Mouse (Mus musculus) liver, embryonic 14.5 days (tissue): ENCODE measurements around the gene Mum1. TPM values are rescaled to one million over a fixed set of nuclear protein-coding genes. Genes with fewer than 3 reads are reported as not detected.

Source experiments
- ATAC-seq: fragments of 200-750 bp; cut with Nextera tagmentation; 2 replicates; pipeline ENCODE4 v1.8.0; 2017; ENCODE audit warnings: moderate number of reproducible peaks, mild to moderate bottlenecking, moderate library complexity; ENCODE audit not compliant: insufficient read depth
- DNase-seq, 3 experiments: peaks; one replicate each; pipeline ENCODE4 v3.0.0-alpha.2; 2012 to 2013; ENCODE audit warnings: low read depth in 3 of 3, low spot score in 3 of 3
- H3K27ac ChIP-seq: fragments of 300-500 bp; sonication (generic); 2 replicates; pipeline ENCODE4 v1.5.1; 2014; ENCODE audit warnings: moderate library complexity, mild to moderate bottlenecking, control low read depth, inconsistent platforms
- H3K27me3 ChIP-seq: fragments of 300-500 bp; sonication (generic); 2 replicates; pipeline ENCODE4 v1.6.1; 2014; ENCODE audit warnings: mild to moderate bottlenecking, low read length, moderate library complexity; ENCODE audit not compliant: control insufficient read depth, insufficient read depth
- H3K36me3 ChIP-seq: fragments of 300-500 bp; sonication (generic); replicated peaks from 2 replicates; pipeline ENCODE4 v1.6.1; 2014; ENCODE audit warnings: low read depth; ENCODE audit not compliant: control insufficient read depth, insufficient read depth
- H3K4me1 ChIP-seq, 2 experiments: fragments of 200-500 bp in 1 of 2; fragments of 300-500 bp in 1 of 2; sonication (generic) in 1 of 2; replicated peaks; 2 replicates each; pipeline ENCODE4 v1.6.1; 2012 to 2014; ENCODE audit warnings: antibody characterized with exemption in 1 of 2, inconsistent platforms in 1 of 2, low read length in 1 of 2; ENCODE audit not compliant: control insufficient read depth in 2 of 2, insufficient read depth in 2 of 2
- H3K4me2 ChIP-seq: fragments of 300-500 bp; sonication (generic); 2 replicates; pipeline ENCODE4 v1.6.1; 2014; ENCODE audit warnings: low read depth, mild to moderate bottlenecking, control low read depth, moderate library complexity
- H3K4me3 ChIP-seq, 2 experiments: fragments of 200-500 bp in 1 of 2; fragments of 300-500 bp in 1 of 2; sonication (generic) in 1 of 2; 2 replicates each; pipeline ENCODE4 v1.5.1; 2012 to 2014; ENCODE audit warnings: low read depth in 2 of 2, low read length in 2 of 2, mild to moderate bottlenecking in 2 of 2, control low read depth in 1 of 2, inconsistent platforms in 1 of 2, moderate library complexity in 1 of 2; ENCODE audit not compliant: insufficient read depth in 1 of 2
- H3K9ac ChIP-seq: fragments of 300-500 bp; sonication (generic); replicated peaks from 2 replicates; pipeline ENCODE4 v1.6.1; 2014; ENCODE audit warnings: mild to moderate bottlenecking, control low read depth, moderate library complexity
- H3K9me3 ChIP-seq: fragments of 300-500 bp; sonication (generic); 2 replicates; pipeline ENCODE4 v1.6.1; 2016; ENCODE audit warnings: low read length, mixed read lengths; ENCODE audit not compliant: control insufficient read depth
- CTCF ChIP-seq: IDR thresholded peaks from 2 replicates; pipeline ENCODE4 v1.5.1; 2016; ENCODE audit warnings: antibody characterized with exemption, low read depth, control low read depth
- EP300 ChIP-seq: IDR thresholded peaks from 2 replicates; pipeline ENCODE4 v1.6.1; 2016; ENCODE audit warnings: antibody characterized with exemption, low read depth
- WGBS: fragments of 180-500 bp; shearing (Covaris S2); extraction: QIAGEN DNeasy Blood & Tissue Kit; methylation state at CpG from one replicate; pipeline ENCODE4 v1.1.7; 2014; ENCODE audit not compliant: insufficient replicate concordance; 5-methylcytosine and 5-hydroxymethylcytosine counted together
- microRNA-seq: library from miRNA; unstranded; fragments of <30 nt; microRNA quantifications from one replicate; pipeline ENCODE4, GENCODE M21; 2016
- polyA plus RNA-seq, 2 experiments: library from polyadenylated mRNA; depleted of rRNA in 1 of 2; stranded (reverse) in 1 of 2; unstranded in 1 of 2; fragments of >200 nt; fragmentation: Nextera tagmentation in 1 of 2; extraction: Ambion mirVana in 1 of 2; gene quantifications; 2 replicates each; pipeline versions ENCODE4 v1.2.1 to v1.2.3; 2012 to 2014

The Mum1 gene
- polyA plus RNA-seq, 2 experiments = 13.2 to 18.8 TPM

DNA sequence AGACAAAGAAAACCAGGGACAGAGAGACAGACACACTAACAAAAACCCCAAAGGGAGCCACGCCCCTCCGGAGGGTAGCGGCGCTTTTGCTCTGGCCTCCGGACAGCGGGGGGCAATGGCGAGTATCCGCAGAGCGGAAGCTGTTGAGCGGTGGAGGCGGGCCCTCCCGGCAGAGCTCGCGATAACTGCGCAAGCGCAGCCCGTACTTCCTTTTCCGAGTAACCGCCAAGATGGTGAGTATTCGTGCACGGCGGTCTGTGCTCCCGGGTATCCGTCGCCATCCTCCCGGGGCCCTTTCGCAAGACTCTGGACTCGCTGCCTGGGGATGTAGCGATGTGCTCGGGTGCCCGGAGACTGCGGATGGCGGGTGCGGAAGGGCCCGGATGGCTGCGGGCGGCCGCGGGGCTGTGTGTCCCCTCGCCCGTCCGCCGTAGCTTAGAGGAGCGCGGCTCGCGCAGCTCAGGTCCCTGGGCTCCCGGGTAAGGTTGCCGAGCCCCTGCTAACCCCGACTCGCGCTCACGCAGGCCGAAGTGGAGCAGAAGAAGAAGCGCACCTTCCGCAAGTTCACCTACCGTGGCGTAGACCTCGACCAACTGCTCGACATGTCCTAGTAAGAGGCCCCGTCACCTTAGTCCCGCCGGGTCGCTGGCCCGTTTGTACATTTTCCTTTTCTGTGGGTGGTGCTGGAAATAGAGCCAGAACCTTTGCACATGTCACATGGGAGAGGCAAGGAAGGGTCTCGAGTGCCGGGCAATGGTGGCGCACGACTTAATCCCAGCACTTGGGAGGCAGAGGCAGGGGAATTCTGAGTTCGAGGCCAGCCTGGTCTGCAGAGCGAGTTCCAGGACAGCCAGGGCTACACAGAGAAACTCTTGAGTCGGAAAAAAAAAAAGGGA lies 66.3 kb downstream of the Mum1 start, which contains the start of gene Rps15:
TSS of gene Rps15 (plus strand) at position 203 of the 896 bp plus-strand sequence.
- H3K27me3 ChIP-seq = peaks cover 7% of the 10 kb centered on the region; the same call in 1 of the 2 replicates
- ATAC-seq = peak; percentile 84
- H3K36me3 ChIP-seq = peaks cover 21% of the 10 kb centered on the region
- peak within 1 kb of the TSS; percentile 99 for H3K9ac ChIP-seq
- peaks cover 9 to 19% of the 10 kb centered on the region in 2 experiments for H3K4me1 ChIP-seq
- peak within 1 kb of the TSS; percentile 87 to 91 for H3K4me3 ChIP-seq
- no peaks in the 10 kb centered on the region for H3K9me3 ChIP-seq
- DNase-seq = peak; percentile 89 to 92 (median 91)
- under 1% methylated on average over 72 of the region's 72 CpGs for WGBS
- peak within 1 kb of the TSS; percentile 79 for H3K27ac ChIP-seq
- peak; percentile 14; the same call in 1 of the 2 replicates for TF ChIP-seq EP300
- peak; percentile 93 for TF ChIP-seq CTCF
- H3K4me2 ChIP-seq = peak within 1 kb of the TSS; percentile 84

- 9% methylated on average over 14 of the region's 14 CpGs for WGBS
- Histone ChIP-seq H3K4me2 (peak overlapping the region; percentile 84), H3K9me3 (no peaks in the 10 kb centered on the region), H3K27ac (peak overlapping the region; percentile 79), H3K4me3 (peak overlapping the region; percentile 87 to 91), H3K36me3 (peaks cover 16% of the 10 kb centered on the region), H3K9ac (peak overlapping the region; percentile 99), H3K27me3 (peaks cover 15% of the 10 kb centered on the region), H3K4me1 (peaks cover 9 to 19% of the 10 kb centered on the region in 2 experiments)
- DNase-seq (no peak), ATAC-seq (no peak)
- TF ChIP-seq EP300 (no peak), CTCF (peak; percentile 30; the same call in 1 of the 2 replicates)
Observed at GRCm38 (mm10) chr10:80293325-80293724, 67.1 kb downstream of the Mum1 start.

Small RNA genes lying within 50 kb of the gene (microRNA-seq; reads per million reads assigned to microRNA genes)
- 1.3 reads per million for gene Mir6911

Other genes with a start within 250 kb of the Mum1 start
- gene Tmem259, start 242.1 kb upstream of the Mum1 start, polyA plus RNA-seq (2012; rRNA removed) = 59.7 and 79.7 TPM in 2 replicates
- gene Tmem259, start 242.1 kb upstream of the Mum1 start, polyA plus RNA-seq (2014; fragmentation: Nextera tagmentation; extraction: Ambion mirVana) = 5.9 and 8.6 TPM in 2 replicates
- gene Cnn2, start 237.8 kb upstream of the Mum1 start, polyA plus RNA-seq (2012; rRNA removed) = 14.3 and 15.8 TPM in 2 replicates
- gene Cnn2, start 237.8 kb upstream of the Mum1 start, polyA plus RNA-seq (2014; fragmentation: Nextera tagmentation; extraction: Ambion mirVana) = 33.8 and 39.7 TPM in 2 replicates
- 11.2 and 12.7 TPM in 2 replicates for gene Abca7, start 229.9 kb upstream of the Mum1 start, polyA plus RNA-seq (2012; rRNA removed)
- 4.9 and 6.0 TPM in 2 replicates for gene Abca7, start 229.9 kb upstream of the Mum1 start, polyA plus RNA-seq (2014; fragmentation: Nextera tagmentation; extraction: Ambion mirVana)
- gene Arhgap45, start 209.8 kb upstream of the Mum1 start, polyA plus RNA-seq (2012; rRNA removed) = 17.5 and 20.9 TPM in 2 replicates
- 7.9 and 9.3 TPM in 2 replicates for gene Arhgap45, start 209.8 kb upstream of the Mum1 start, polyA plus RNA-seq (2014; fragmentation: Nextera tagmentation; extraction: Ambion mirVana)
- gene Polr2e, start 186.6 kb upstream of the Mum1 start, polyA plus RNA-seq (2012; rRNA removed) = 77.0 and 121 TPM in 2 replicates
- 88.0 and 90.2 TPM in 2 replicates for gene Polr2e, start 186.6 kb upstream of the Mum1 start, polyA plus RNA-seq (2014; fragmentation: Nextera tagmentation; extraction: Ambion mirVana)
- 274 and 388 TPM in 2 replicates for gene Gpx4, start 179.3 kb upstream of the Mum1 start, polyA plus RNA-seq (2012; rRNA removed)
- 705 and 724 TPM in 2 replicates for gene Gpx4, start 179.3 kb upstream of the Mum1 start, polyA plus RNA-seq (2014; fragmentation: Nextera tagmentation; extraction: Ambion mirVana)
- gene Sbno2, start 120.9 kb upstream of the Mum1 start, polyA plus RNA-seq (2012; rRNA removed) = 10.0 and 10.1 TPM in 2 replicates
- 6.6 and 7.6 TPM in 2 replicates for gene Sbno2, start 120.9 kb upstream of the Mum1 start, polyA plus RNA-seq (2014; fragmentation: Nextera tagmentation; extraction: Ambion mirVana)
- gene Stk11, start 110.6 kb upstream of the Mum1 start, polyA plus RNA-seq (2012; rRNA removed) = 80.5 and 88.8 TPM in 2 replicates
- 17.4 and 18.9 TPM in 2 replicates for gene Stk11, start 110.6 kb upstream of the Mum1 start, polyA plus RNA-seq (2014; fragmentation: Nextera tagmentation; extraction: Ambion mirVana)
- gene Atp5d, start 87.8 kb upstream of the Mum1 start, polyA plus RNA-seq (2012; rRNA removed) = 196 and 211 TPM in 2 replicates
- 249 and 270 TPM in 2 replicates for gene Atp5d, start 87.8 kb upstream of the Mum1 start, polyA plus RNA-seq (2014; fragmentation: Nextera tagmentation; extraction: Ambion mirVana)
- 1.8 and 2.2 TPM in 2 replicates for gene Cbarp, start 85.6 kb upstream of the Mum1 start, polyA plus RNA-seq (2012; rRNA removed)
- gene Cbarp, start 85.6 kb upstream of the Mum1 start, polyA plus RNA-seq (2014; fragmentation: Nextera tagmentation; extraction: Ambion mirVana) = 0.42 and 1.1 TPM in 2 replicates
- gene Midn, start 78.2 kb upstream of the Mum1 start, polyA plus RNA-seq (2012; rRNA removed) = 9.1 and 10.3 TPM in 2 replicates
- gene Midn, start 78.2 kb upstream of the Mum1 start, polyA plus RNA-seq (2014; fragmentation: Nextera tagmentation; extraction: Ambion mirVana) = 5.1 and 5.7 TPM in 2 replicates
- 19.4 and 19.8 TPM in 2 replicates for gene Cirbp, start 60.4 kb upstream of the Mum1 start, polyA plus RNA-seq (2012; rRNA removed)
- 10.1 and 10.7 TPM in 2 replicates for gene Cirbp, start 60.4 kb upstream of the Mum1 start, polyA plus RNA-seq (2014; fragmentation: Nextera tagmentation; extraction: Ambion mirVana)
- gene 1600002K03Rik, start 53.5 kb upstream of the Mum1 start, polyA plus RNA-seq (2012; rRNA removed) = 6.8 and 6.9 TPM in 2 replicates
- gene 1600002K03Rik, start 53.5 kb upstream of the Mum1 start, polyA plus RNA-seq (2014; fragmentation: Nextera tagmentation; extraction: Ambion mirVana) = 10.6 and 13.2 TPM in 2 replicates
- 0.40 and 0.47 TPM in 2 replicates for gene Efna2, start 47.0 kb upstream of the Mum1 start, polyA plus RNA-seq (2012; rRNA removed)
- 0.51 and 0.52 TPM in 2 replicates for gene Efna2, start 47.0 kb upstream of the Mum1 start, polyA plus RNA-seq (2014; fragmentation: Nextera tagmentation; extraction: Ambion mirVana)
- 189 and 256 TPM in 2 replicates for gene Ndufs7, start 22.7 kb downstream of the Mum1 start, polyA plus RNA-seq (2012; rRNA removed)
- 272 and 285 TPM in 2 replicates for gene Ndufs7, start 22.7 kb downstream of the Mum1 start, polyA plus RNA-seq (2014; fragmentation: Nextera tagmentation; extraction: Ambion mirVana)
- gene Gamt, start 34.6 kb downstream of the Mum1 start, polyA plus RNA-seq (2012; rRNA removed) = 36.5 and 41.4 TPM in 2 replicates
- 64.9 and 67.9 TPM in 2 replicates for gene Gamt, start 34.6 kb downstream of the Mum1 start, polyA plus RNA-seq (2014; fragmentation: Nextera tagmentation; extraction: Ambion mirVana)
- gene Dazap1, start 35.1 kb downstream of the Mum1 start, polyA plus RNA-seq (2012; rRNA removed) = 54.8 and 75.9 TPM in 2 replicates
- 20.4 and 22.7 TPM in 2 replicates for gene Dazap1, start 35.1 kb downstream of the Mum1 start, polyA plus RNA-seq (2014; fragmentation: Nextera tagmentation; extraction: Ambion mirVana)
- 2,043 and 2,097 TPM in 2 replicates for gene Rps15, start 66.0 kb downstream of the Mum1 start, polyA plus RNA-seq (2012; rRNA removed)
- gene Rps15, start 66.0 kb downstream of the Mum1 start, polyA plus RNA-seq (2014; fragmentation: Nextera tagmentation; extraction: Ambion mirVana) = 805 and 809 TPM in 2 replicates
- gene Apc2, start 69.5 kb downstream of the Mum1 start, polyA plus RNA-seq (2012; rRNA removed) = 0.04 and 0.16 TPM in 2 replicates
- 0.04 TPM in 1 of 2 replicates, not detected in the other for gene Apc2, start 69.5 kb downstream of the Mum1 start, polyA plus RNA-seq (2014; fragmentation: Nextera tagmentation; extraction: Ambion mirVana)
- 24.3 and 24.7 TPM in 2 replicates for gene 2310011J03Rik, start 94.1 kb downstream of the Mum1 start, polyA plus RNA-seq (2012; rRNA removed)
- gene 2310011J03Rik, start 94.1 kb downstream of the Mum1 start, polyA plus RNA-seq (2014; fragmentation: Nextera tagmentation; extraction: Ambion mirVana) = 29.4 and 29.5 TPM in 2 replicates
- gene Pcsk4, start 103.1 kb downstream of the Mum1 start, polyA plus RNA-seq (2012; rRNA removed) = 6.6 and 7.2 TPM in 2 replicates
- 3.1 and 3.2 TPM in 2 replicates for gene Pcsk4, start 103.1 kb downstream of the Mum1 start, polyA plus RNA-seq (2014; fragmentation: Nextera tagmentation; extraction: Ambion mirVana)
- gene Reep6, start 103.5 kb downstream of the Mum1 start, polyA plus RNA-seq (2012; rRNA removed) = 23.6 and 29.2 TPM in 2 replicates
- 55.3 and 59.5 TPM in 2 replicates for gene Reep6, start 103.5 kb downstream of the Mum1 start, polyA plus RNA-seq (2014; fragmentation: Nextera tagmentation; extraction: Ambion mirVana)
- gene Adamtsl5, start 122.0 kb downstream of the Mum1 start, polyA plus RNA-seq (2012; rRNA removed) = 1.9 and 2.1 TPM in 2 replicates
- 1.3 TPM in 2 replicates for gene Adamtsl5, start 122.0 kb downstream of the Mum1 start, polyA plus RNA-seq (2014; fragmentation: Nextera tagmentation; extraction: Ambion mirVana)
- 0.08 and 0.10 TPM in 2 replicates for gene Plk5, start 130.0 kb downstream of the Mum1 start, polyA plus RNA-seq (2012; rRNA removed)
- gene Plk5, start 130.0 kb downstream of the Mum1 start, polyA plus RNA-seq (2014; fragmentation: Nextera tagmentation; extraction: Ambion mirVana) = 0.09 TPM in 1 of 2 replicates, not detected in the other
- 3.2 and 3.3 TPM in 2 replicates for gene Mex3d, start 161.2 kb downstream of the Mum1 start, polyA plus RNA-seq (2012; rRNA removed)
- gene Mex3d, start 161.2 kb downstream of the Mum1 start, polyA plus RNA-seq (2014; fragmentation: Nextera tagmentation; extraction: Ambion mirVana) = 0.55 and 1.1 TPM in 2 replicates
- gene Mbd3, start 173.1 kb downstream of the Mum1 start, polyA plus RNA-seq (2012; rRNA removed) = 66.7 and 79.5 TPM in 2 replicates
- 43.7 and 44.3 TPM in 2 replicates for gene Mbd3, start 173.1 kb downstream of the Mum1 start, polyA plus RNA-seq (2014; fragmentation: Nextera tagmentation; extraction: Ambion mirVana)
- 359 and 571 TPM in 2 replicates for gene Uqcr11, start 180.4 kb downstream of the Mum1 start, polyA plus RNA-seq (2012; rRNA removed)
- 729 and 738 TPM in 2 replicates for gene Uqcr11, start 180.4 kb downstream of the Mum1 start, polyA plus RNA-seq (2014; fragmentation: Nextera tagmentation; extraction: Ambion mirVana)
- gene Tcf3, start 207.2 kb downstream of the Mum1 start, polyA plus RNA-seq (2012; rRNA removed) = 54.7 and 74.7 TPM in 2 replicates
- 41.9 and 55.4 TPM in 2 replicates for gene Tcf3, start 207.2 kb downstream of the Mum1 start, polyA plus RNA-seq (2014; fragmentation: Nextera tagmentation; extraction: Ambion mirVana)